Mouse (Mus musculus): ENCODE measurements at regions not wholly inside any gene's neighbourhood (a gene's known extent, or its start where the extent isn't known, plus 50 kb on each side); places are given as distances from the start of the nearest gene placed in this dataset.
A peak's percentile ranks its signal among the peaks of the same experiment; 100 is the strongest.

- no peak for DNase-seq (ENCODE audit: low read depth)
Observed at GRCm38 (mm10) chr15:103102068-103102840, 64.6 kb downstream of the Smug1 start.

- DNase-seq (ENCODE audit: low read depth), result no peak
Observed at GRCm38 (mm10) chr15:103100121-103100520, 66.8 kb downstream of the Smug1 start.

- no peak for DNase-seq (ENCODE audit: low read depth)
Observed at GRCm38 (mm10) chr15:103094457-103094856, 72.4 kb downstream of the Smug1 start.

DNA sequence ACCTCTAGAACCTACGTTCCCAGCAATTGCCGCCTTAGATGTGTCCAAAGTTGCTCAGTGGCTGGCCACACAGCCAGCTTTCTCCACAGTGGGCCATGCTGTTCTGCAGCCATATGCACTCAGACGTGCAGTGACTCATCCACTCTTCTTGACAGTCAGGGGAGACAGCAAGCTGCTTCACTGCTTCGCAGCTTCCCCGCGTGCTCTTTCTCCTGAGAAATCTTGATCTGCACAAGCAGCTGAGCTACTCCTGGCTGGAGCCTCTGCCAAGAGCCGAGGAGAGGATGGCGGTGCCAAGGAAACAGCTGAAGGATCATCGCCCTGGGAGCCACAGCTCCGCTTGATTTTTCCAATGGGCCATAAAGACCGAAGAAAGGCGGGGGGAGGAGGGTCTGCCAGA is 73.2 kb downstream of the Smug1 start:
- DNase-seq (ENCODE audit: low read depth), result no peak

GRCm38 (mm10) chr15:103092496-103092895 is 73.8 kb downstream of the Hoxc4 start:
- no peak for DNase-seq (ENCODE audit: low read depth)

DNA sequence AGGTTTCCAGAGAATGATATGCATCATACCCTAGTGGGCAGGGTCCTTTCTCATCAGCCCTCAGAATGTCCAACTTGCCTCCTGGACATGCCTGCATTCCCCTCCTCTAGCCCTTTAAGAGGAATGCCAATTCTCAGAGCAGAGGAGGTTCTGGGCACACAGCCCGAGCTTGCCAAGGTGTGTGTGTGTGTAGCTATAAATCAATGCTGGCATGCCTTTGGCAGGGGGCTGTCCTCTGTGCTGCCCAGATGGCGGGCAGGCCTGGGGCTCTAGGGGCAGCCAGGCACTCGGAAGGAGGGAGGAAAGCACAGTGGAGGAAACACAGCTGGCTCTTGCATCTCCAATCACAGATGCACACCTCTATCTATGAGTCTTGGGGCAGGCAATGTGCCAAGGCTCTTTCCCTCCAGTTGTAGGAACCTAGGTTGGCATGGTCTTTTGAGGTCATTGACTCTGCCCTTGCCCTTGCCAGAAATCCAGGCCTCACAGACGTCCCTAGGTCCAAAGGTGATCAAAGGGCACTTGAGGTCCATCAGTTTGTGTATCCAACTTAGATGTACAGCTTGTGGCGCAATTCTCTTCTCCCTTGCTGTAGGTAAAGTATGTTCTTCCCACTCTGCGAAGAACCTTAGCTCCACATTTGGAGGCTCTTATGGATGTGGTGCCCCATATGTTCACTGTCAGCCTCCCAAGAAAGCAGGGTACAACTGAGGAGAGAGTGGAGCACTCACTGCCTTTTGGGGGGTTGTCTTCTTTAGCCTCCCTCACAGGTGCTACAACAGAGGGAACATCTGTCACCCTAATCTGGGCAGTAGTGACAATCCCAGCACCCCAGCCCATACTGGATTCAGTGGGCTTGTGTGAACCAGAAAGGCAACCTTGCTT is 71.8 kb downstream of the Hoxc4 start:
- DNase-seq (ENCODE audit: low read depth), result no peak

- DNase-seq (ENCODE audit: low read depth), result no peak
Observed at GRCm38 (mm10) chr15:103089852-103090251, 71.1 kb downstream of the Hoxc4 start.

- DNase-seq (ENCODE audit: low read depth), result no peak
Observed at GRCm38 (mm10) chr15:103089440-103089839, 70.7 kb downstream of the Hoxc4 start.

- peak; percentile 27 for DNase-seq (ENCODE audit: low read depth)
Observed at GRCm38 (mm10) chr15:103087204-103087603, 68.5 kb downstream of the Hoxc4 start.

DNA sequence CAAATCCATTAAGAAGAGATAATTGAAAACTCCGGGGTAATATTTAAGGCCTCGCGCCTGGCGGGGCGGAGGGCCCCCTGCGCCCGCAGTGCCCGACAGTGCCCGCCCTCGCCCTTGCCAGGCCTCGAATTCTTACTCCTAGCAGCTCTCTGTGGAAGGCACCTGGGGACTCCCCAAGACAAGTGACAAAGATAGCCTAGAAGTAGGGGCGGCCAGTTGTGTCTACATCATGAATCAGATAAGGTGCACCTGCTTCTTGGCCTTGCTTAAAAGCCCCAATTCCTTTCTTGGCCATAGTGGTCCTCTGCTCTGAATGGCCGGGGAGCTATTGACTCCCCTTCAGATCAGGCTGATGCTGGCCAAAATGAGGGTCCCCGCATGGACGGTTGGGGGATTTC is 67.9 kb downstream of the Hoxc4 start:
- no peak for DNase-seq (ENCODE audit: low read depth)

All from fibroblast of lung, adult 2 months (primary cell).